Mouse (Mus musculus) lung, postnatal 36 days (tissue): ENCODE measurements at regions not wholly inside any gene's neighbourhood (a gene's known extent, or its start where the extent isn't known, plus 50 kb on each side); places are given as distances from the start of the nearest gene placed in this dataset.

ENCODE experiments used
- DNase-seq: peaks from one replicate; pipeline ENCODE4 v3.0.0; 2022; ENCODE audit warnings: mixed read lengths

DNA sequence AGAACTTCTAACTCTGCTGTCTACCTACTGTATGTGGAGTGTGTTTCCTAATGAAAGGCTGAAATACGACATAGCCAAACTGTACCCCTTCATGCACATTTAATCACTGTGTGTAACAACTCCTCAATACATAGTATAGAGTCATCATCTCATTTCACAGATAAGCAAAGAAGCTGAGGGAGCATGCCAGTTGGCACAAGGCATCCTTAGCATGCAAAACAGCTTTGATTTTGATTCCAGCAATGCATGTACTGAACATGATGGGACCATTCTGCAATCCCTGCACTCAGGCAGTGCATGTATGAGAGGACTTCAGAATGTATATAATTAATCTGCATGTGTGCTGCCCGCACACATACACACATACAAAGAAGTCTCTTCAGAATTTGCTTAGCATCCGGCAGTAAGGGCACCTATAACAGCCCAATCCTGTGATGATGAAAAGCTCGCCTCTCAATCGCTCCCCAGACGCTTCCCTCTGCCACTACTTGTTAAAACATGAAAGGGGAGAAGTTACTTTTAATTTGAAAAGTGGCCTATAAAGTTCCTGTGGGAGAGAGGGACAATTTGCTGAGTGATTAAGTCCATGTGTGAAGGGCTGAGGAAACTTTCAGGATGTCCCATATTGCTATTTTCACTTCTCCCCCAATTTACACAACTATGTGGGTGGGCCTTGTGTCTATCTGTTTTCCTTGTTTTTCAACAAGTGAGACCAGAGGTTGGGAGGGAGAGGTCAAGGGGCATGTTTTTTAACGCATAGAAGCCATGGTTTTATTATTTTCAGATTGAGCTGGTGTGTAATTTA, 569.0 kb upstream of the Intu start:
- DNase-seq = no peak

GRCm38 (mm10) chr3:39965431-39965830, 565.7 kb upstream of the Intu start:
- DNase-seq = no peak

- DNase-seq = no peak
Measured at GRCm38 (mm10) chr3:39966390-39966789, 564.7 kb upstream of the Intu start.

- DNase-seq = no peak
Measured at GRCm38 (mm10) chr3:39976937-39977336, 554.1 kb upstream of the Intu start.

DNA sequence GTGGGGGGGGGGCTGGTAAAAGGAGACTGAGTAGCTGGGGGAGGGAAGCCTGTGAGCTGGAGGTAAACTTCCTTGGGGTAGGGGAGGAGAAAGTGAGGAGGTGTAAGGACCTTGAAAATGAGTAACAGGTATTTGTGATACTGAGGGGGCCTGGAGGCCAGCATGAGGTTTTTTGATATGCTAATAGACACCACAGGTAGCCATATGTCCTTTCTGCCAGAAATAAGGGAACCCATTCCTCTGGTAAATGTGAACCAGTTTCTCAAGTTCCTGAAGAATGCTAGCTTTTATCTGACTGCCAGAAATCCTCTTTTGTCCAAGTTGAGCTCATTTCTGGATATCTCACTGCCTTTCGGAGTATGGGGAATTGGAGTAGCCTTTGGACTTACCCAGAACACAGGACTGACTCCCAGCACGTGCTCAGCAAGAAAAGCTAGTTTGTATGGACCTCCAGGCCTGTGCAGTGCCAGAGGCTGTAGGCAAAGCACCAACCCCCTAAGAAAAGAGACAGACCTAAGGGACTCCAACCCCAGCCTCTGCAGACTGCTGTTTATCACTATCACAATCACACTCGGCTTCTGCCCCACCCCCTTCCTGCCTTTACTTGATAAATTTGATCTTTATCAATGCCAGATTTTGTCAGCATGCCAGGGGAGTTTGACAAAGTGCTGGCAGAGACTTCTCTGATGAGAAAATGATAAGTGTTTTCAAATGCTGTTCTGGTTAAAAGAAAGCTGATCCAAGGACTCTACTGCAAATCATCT, 552.0 kb upstream of the Intu start:
- peak; percentile 20 for DNase-seq

DNA sequence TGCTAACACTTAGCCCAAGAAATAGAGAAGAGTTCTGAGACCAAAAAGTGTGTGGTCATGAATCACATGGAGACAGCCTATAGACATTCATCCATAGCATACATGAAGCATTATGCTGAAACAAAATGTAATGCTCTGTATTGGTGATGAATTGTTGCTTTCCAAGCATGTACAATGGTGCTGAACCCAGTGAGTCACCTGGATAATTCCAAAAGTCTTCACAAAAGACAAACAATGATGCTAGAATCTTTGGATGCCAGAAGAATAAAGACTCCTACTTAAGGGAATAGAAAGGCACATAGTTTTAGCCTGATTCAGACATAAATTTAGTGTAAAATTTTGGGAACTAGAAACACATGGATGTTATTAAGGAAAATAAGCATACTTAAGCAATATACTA, 548.4 kb upstream of the Intu start:
- DNase-seq = no peak

GRCm38 (mm10) chr3:39987710-39988109, 543.4 kb upstream of the Intu start:
- DNase-seq = no peak

DNA sequence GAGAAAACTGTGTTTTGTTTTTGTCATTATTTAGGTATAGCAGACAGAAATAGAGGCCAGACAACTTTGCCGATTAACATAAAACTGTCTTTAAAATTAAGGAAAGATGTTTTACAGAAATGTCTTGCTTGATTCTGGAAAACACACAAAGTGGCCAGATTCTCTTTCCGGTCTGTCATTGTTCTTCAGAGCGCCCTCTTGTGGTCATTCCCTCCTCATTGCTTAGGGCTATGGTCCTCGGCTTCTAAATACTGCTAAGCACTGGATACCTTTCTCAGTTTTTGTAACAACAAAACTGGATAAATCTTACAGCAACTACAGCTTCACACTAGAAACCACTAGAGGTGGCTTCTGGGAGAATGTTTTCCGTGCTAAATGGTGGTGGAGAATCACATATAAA, 532.5 kb upstream of the Intu start:
- DNase-seq = peak; percentile 74

GRCm38 (mm10) chr3:39999846-40000245, 531.2 kb upstream of the Intu start:
- no peak for DNase-seq

DNA sequence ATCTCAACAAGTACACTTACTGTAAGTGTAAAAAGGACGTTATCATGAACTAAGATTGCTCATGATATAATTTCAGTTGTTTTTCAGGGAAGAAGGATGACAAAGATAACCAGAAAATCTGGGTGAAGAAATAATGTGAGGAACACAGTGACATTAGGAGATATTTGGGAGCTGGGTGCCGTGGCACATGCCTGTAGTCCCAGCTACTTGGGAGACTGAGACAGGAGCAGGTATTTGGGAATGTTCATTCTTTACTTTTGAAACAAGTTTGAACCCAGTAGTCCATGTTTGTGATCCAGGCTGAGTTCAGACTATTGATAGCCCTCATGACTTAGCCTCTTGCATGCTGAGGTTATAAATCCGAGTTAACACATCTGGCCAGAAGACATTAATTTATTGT, 528.2 kb upstream of the Intu start:
- no peak for DNase-seq

DNA sequence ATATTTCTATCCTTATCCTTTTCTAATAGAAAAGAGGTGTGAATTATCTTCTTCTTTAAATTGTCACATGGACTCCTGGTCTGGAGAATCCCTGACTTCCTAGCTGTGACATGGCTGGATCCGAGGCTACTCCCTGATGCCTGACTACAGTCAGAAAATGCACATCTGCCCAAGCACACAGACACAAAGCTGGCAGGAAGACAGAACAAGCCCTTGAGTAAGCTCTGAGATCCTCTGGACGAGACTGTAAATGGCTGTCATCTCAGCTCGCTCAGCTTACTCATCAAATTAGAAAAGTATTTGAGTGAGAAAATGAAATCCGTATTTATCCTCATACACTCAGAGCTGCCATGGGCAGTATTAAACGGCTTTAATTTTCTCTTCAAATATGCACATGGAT, 521.0 kb upstream of the Intu start:
- DNase-seq = no peak

DNA sequence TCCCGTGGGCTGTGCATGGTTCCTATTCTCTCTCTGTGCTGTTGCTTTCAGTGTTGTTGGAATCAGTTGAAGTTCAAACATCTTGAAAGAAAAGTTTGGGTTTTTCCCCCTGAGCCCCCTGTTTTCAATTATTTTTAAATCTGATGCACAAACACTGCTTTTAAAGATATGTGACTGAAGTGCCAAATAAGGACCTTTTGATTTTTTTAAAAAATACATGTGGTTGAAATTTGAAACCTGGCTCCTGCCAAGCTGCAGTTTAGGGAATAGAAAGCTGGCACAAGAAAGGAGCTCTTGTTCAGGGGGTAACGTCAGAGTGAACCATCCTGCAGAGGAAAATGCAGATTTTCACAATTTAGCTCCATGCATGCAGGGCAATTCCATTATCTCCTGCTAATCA, 509.4 kb upstream of the Intu start:
- no peak for DNase-seq

DNA sequence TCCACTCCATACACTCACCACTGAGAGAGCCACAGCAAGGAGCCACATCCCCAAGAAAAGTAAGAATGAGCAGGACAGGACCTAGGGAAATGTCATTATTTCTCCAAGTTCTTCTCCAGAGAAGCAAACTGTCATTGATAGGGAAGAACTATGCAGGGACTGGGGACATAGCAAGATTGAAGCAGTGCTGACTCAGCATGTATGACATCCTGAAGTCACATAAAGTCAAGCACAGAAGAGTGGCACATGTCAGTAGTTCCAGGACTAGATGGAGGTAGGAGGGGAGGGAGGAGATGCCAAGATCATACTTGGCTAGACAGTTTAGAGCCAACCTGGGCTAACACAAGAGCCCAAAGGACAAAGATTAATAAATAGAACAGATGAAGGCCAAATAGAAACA, 503.4 kb upstream of the Intu start:
- DNase-seq = no peak

GRCm38 (mm10) chr3:40036177-40036576, 494.9 kb upstream of the Intu start:
- no peak for DNase-seq

DNA sequence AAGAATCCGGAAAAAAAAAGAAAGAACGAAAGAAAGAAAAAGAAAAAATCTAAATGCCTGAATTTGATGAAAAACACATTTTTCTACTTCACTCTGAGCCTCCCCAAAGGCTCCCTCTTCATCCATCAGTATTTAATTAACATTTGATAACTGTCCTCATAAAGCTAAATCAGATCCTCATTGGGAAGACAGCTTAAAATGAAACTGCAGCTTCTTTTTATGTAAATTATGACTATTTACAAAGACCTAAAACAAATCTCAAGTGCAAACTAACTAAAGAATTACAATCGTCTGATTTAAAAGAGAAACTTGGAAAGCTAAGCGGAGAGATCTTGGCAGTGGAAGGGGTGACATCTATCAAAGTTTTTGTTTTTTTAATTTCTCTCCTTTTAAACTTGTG, 481.4 kb upstream of the Intu start:
- DNase-seq = no peak

- peak; percentile 5 for DNase-seq
Measured at GRCm38 (mm10) chr3:40058281-40058680, 472.8 kb upstream of the Intu start.

DNA sequence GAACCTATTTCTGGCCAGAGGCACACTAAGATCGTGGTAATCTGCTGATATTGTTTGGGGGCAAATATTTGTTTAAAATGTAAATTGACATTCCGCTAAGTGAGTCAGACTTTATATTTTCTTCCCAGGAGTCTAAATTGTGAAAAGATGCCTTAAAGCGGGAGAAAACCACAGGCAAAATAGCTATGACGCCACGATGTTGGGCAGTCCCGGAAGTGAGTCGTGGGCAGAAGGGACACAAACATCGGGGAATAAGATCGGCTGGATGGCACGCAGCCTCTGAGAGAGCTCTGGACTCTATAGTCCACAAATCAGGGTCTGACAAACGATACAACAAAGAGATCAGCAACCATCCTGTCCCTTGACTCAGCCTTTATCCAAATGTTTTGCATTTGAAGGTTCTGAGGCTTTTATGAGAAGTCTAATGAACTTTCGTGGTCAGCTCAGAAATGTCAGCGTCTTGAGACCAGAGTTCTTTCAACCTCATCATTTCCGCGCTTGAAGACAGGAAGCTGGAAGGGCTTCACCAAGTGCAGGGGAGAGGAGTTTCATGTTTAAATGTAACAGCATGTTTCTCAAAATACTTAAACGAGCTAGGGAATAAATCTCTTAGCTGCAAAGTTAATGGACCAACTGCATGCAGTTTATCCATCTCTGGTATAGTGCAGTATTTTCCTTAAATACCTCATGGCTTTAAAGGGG, 472.2 kb upstream of the Intu start:
- no peak for DNase-seq

GRCm38 (mm10) chr3:40070137-40070667, 460.9 kb upstream of the Intu start:
- DNase-seq = no peak

DNA sequence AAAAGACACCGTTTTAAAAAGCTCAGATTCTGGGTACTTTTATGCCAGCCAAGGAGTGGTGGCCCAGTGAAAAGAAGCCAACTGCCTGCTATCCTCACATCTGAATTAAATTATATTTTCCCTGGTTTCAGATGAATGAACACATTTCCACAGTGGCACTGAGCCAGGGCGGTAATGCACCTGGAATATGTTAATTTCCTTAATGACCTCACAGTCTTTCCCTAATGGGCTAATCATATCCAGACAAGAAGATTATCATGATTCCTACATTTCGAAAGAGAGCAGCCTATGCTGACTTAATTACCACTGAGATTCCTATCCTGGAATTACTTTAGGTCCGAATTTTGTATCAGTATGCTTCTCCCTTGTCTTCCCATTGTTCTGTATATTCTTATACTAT, 454.3 kb upstream of the Intu start:
- DNase-seq = no peak

- no peak for DNase-seq
Measured at GRCm38 (mm10) chr3:40085116-40085515, 446.0 kb upstream of the Intu start.

GRCm38 (mm10) chr3:40091773-40092343, 439.2 kb upstream of the Intu start:
- DNase-seq = no peak

DNA sequence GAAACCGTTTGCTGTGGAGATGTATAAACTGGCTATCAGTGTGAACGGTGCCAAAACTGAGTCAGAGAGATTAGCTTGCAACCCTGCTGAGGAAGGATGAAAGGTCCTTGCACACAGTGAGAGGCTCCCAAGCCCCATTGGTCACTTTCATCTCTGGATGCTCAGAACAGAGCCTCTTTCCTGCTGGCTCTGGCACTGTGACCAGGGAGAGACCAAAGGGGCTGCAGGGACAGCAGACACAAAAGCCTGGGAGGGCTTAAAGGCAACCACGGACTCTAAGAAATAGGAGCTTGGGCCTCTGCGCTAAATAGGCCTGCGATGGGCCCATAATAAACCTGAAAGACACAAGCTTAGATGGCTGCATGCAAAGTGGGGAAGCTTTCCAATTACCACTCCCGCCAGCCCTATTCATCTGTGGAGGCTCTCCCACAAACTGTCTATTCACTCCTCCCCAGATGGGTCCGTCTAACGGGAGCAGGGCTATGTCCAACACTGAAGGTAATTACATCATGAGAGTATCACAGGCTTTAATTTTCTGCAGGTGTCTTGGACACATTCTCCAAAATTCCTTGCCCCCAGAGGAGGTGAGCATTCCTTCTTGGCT, 438.2 kb upstream of the Intu start:
- DNase-seq = no peak

GRCm38 (mm10) chr3:40094040-40094439, 437.0 kb upstream of the Intu start:
- no peak for DNase-seq
